Mouse (Mus musculus): ENCODE results near the gene Btd. TPM values are rescaled to one million over a fixed set of nuclear protein-coding genes. Genes with fewer than 3 reads are reported as not detected.

Gene Btd
- polyA plus RNA-seq, 1 experiment = 7.7 TPM

DNA sequence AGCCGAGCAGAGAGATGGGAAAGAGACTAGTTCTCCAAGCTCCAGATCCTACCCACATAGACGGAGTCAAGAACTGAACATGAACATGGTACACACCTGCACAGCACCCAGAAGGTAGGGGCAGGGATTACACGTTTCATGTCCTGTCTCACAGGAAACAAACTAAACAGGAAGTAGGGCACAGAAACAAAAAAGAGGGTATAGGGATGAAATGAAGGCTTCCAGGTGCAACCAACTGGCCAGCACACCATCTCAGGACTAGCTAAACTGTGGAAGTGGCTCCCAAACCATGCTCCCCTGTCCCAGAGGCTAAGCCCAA lies 56.1 kb downstream of the Btd start:
- no peak overlapping the region for H3K27ac ChIP-seq (ENCODE audit: control insufficient read depth, insufficient read depth, low read depth, low read length)
- H3K27me3 ChIP-seq (ENCODE audit: control insufficient read depth, insufficient read depth, low read length) = no peaks in the 10 kb centered on the region
- TF ChIP-seq CTCF (IDR thresholded peaks at IDR 0.05; ENCODE audit: control insufficient read depth, insufficient read depth, insufficient replicate concordance, low read depth, low read length) (no peak), POLR2A (IDR thresholded peaks at IDR 0.05; ENCODE audit: control insufficient read depth, low read depth, low read length) (no peak)
- H3K4me3 ChIP-seq (ENCODE audit: control insufficient read depth, low read depth, low read length) = no peak overlapping the region
- H3K4me1 ChIP-seq (ENCODE audit: control insufficient read depth, insufficient read depth, low read length) = no peaks in the 10 kb centered on the region
- H3K36me3 ChIP-seq (ENCODE audit: control insufficient read depth, insufficient read depth, low read length) = peaks cover 2% of the 10 kb centered on the region; the same call in 1 of the 2 replicates

DNA sequence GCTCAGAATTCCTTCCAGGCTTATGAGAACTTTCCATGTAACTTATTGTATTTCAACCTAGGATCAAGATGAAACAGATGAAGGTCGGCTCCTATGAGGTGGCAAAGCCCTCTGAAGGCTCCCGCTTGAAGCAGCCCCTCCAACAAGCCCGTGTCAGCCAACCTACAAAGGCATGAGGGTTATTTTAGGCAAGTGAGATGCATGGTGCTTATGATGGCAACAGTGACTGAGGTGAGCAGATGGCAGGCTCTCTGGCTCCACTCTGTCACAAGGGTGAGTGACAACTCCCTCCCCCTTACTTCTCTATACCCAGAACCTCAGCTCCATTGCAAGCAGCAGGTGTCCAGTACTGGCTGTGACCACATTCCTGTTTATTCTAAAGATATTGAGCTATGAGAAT lies 56.5 kb downstream of the Btd start:
- no peak for TF ChIP-seq CTCF (IDR thresholded peaks at IDR 0.05; ENCODE audit: control insufficient read depth, insufficient read depth, insufficient replicate concordance, low read depth, low read length)
- TF ChIP-seq POLR2A (IDR thresholded peaks at IDR 0.05; ENCODE audit: control insufficient read depth, low read depth, low read length) = no peak

DNA sequence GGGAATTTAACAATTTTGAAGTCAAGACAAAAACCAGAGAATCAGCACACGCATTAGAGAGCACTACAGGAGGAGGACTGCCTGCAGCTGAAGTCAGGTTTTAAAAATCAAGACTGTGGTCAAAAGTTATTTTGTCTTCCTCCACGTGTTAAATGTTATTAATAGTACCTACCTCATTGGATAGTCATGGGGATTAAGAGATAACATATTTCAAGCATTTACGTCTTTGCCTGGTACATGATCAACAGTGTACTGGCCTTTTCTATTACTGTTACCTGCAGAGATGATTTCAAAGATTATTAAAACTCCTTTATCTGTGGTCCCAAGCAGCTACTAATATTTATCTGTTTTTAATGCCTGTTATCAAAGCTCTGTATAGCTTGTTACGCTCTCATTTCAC lies 56.9 kb downstream of the Btd start:
- TF ChIP-seq POLR2A (IDR thresholded peaks at IDR 0.05; ENCODE audit: control insufficient read depth, low read depth, low read length) = no peak
- TF ChIP-seq CTCF (IDR thresholded peaks at IDR 0.05; ENCODE audit: control insufficient read depth, insufficient read depth, insufficient replicate concordance, low read depth, low read length) = no peak
- Histone ChIP-seq H3K4me1 (ENCODE audit: control insufficient read depth, insufficient read depth, low read length) (no peaks in the 10 kb centered on the region), H3K36me3 (ENCODE audit: control insufficient read depth, insufficient read depth, low read length) (peaks cover 3% of the 10 kb centered on the region; the same call in 1 of the 2 replicates), H3K27me3 (ENCODE audit: control insufficient read depth, insufficient read depth, low read length) (no peaks in the 10 kb centered on the region), H3K4me3 (ENCODE audit: control insufficient read depth, low read depth, low read length) (no peak overlapping the region), H3K27ac (ENCODE audit: control insufficient read depth, insufficient read depth, low read depth, low read length) (no peak overlapping the region)

More for the DNA sequence above, 56.5 kb downstream of the Btd start:
- Histone ChIP-seq H3K36me3 (ENCODE audit: control insufficient read depth, insufficient read depth, low read length) (peaks cover 3% of the 10 kb centered on the region; the same call in 1 of the 2 replicates), H3K27me3 (ENCODE audit: control insufficient read depth, insufficient read depth, low read length) (no peaks in the 10 kb centered on the region), H3K4me1 (ENCODE audit: control insufficient read depth, insufficient read depth, low read length) (no peaks in the 10 kb centered on the region), H3K27ac (ENCODE audit: control insufficient read depth, insufficient read depth, low read depth, low read length) (no peak overlapping the region), H3K4me3 (ENCODE audit: control insufficient read depth, low read depth, low read length) (no peak overlapping the region)

DNA sequence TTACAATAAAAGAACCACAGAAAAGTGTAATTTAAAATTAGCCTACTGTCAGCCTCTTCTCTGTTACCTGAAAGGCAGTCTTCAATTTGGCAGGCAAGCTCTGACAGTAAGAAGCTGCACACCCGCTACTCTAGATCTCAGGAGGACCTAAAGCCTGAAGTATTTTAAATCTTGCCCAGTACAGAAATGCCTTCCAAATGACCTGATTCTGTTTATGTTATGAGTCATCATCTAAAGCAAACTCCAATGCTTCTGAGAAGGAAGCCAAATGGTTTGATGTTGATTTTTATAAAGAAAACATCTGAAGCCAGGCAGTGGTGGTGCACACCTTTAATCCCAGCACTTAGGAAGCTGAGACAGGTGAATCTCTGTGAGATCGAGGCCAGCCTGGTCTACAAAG lies 59.5 kb downstream of the Btd start:
- H3K36me3 ChIP-seq (ENCODE audit: control insufficient read depth, insufficient read depth, low read length) = peaks cover 5% of the 10 kb centered on the region
- H3K4me3 ChIP-seq (ENCODE audit: control insufficient read depth, low read depth, low read length) = no peak overlapping the region
- H3K27ac ChIP-seq (ENCODE audit: control insufficient read depth, insufficient read depth, low read depth, low read length) = no peak overlapping the region
- H3K4me1 ChIP-seq (ENCODE audit: control insufficient read depth, insufficient read depth, low read length) = no peaks in the 10 kb centered on the region
- TF ChIP-seq POLR2A (IDR thresholded peaks at IDR 0.05; ENCODE audit: control insufficient read depth, low read depth, low read length) (no peak), CTCF (IDR thresholded peaks at IDR 0.05; ENCODE audit: control insufficient read depth, insufficient read depth, insufficient replicate concordance, low read depth, low read length) (no peak)
- H3K27me3 ChIP-seq (ENCODE audit: control insufficient read depth, insufficient read depth, low read length) = no peaks in the 10 kb centered on the region

DNA sequence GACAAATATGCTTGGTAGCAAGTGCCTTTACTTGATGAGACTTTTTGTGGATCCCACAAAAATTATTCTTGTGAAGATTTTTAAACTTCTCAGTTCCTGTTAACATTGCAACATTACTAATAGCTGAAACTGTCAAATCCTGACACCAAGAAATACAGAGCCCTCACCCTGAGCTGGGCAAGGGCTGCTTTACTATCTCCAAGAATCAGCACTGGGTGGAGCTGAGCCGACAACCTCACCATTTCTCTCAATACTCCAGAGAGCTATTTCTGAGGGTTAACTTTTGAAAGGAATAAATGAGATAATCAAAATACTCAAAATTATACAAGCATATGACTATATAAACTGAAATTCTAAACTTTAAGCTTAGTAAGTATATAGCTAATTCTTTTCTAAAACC lies 68.5 kb downstream of the Btd start:
- Histone ChIP-seq H3K27ac (ENCODE audit: control insufficient read depth, insufficient read depth, low read depth, low read length) (no peak overlapping the region), H3K4me3 (ENCODE audit: control insufficient read depth, low read depth, low read length) (no peak overlapping the region), H3K36me3 (ENCODE audit: control insufficient read depth, insufficient read depth, low read length) (peaks cover 4% of the 10 kb centered on the region), H3K27me3 (ENCODE audit: control insufficient read depth, insufficient read depth, low read length) (no peaks in the 10 kb centered on the region), H3K4me1 (ENCODE audit: control insufficient read depth, insufficient read depth, low read length) (no peaks in the 10 kb centered on the region)
- TF ChIP-seq POLR2A (IDR thresholded peaks at IDR 0.05; ENCODE audit: control insufficient read depth, low read depth, low read length) (no peak), CTCF (IDR thresholded peaks at IDR 0.05; ENCODE audit: control insufficient read depth, insufficient read depth, insufficient replicate concordance, low read depth, low read length) (no peak)

DNA sequence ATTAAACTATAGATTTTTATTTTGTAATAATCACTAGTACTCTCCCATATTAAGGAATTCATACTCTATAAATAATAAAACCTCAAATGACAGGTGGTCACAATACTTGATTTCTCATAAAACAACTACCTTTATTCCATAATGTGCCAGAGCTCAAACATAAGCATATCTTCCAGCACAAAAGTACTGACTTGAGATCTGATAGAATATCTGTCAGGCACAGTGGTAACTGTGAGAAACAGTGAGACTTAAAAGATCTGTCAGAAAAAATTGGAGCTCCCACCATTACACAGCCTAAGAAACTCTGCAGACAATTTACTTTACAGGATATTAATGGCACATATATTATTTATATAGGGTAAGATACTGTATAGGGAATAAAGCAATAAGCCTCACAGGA lies 74.8 kb downstream of the Btd start:
- no peaks in the 10 kb centered on the region for H3K4me1 ChIP-seq (ENCODE audit: control insufficient read depth, insufficient read depth, low read length)
- no peaks in the 10 kb centered on the region for H3K27me3 ChIP-seq (ENCODE audit: control insufficient read depth, insufficient read depth, low read length)
- TF ChIP-seq CTCF (IDR thresholded peaks at IDR 0.05; ENCODE audit: control insufficient read depth, insufficient read depth, insufficient replicate concordance, low read depth, low read length) = no peak
- no peak for TF ChIP-seq POLR2A (IDR thresholded peaks at IDR 0.05; ENCODE audit: control insufficient read depth, low read depth, low read length)
- no peak overlapping the region for H3K27ac ChIP-seq (ENCODE audit: control insufficient read depth, insufficient read depth, low read depth, low read length)
- H3K36me3 ChIP-seq (ENCODE audit: control insufficient read depth, insufficient read depth, low read length) = no peaks in the 10 kb centered on the region
- no peak overlapping the region for H3K4me3 ChIP-seq (ENCODE audit: control insufficient read depth, low read depth, low read length)

DNA sequence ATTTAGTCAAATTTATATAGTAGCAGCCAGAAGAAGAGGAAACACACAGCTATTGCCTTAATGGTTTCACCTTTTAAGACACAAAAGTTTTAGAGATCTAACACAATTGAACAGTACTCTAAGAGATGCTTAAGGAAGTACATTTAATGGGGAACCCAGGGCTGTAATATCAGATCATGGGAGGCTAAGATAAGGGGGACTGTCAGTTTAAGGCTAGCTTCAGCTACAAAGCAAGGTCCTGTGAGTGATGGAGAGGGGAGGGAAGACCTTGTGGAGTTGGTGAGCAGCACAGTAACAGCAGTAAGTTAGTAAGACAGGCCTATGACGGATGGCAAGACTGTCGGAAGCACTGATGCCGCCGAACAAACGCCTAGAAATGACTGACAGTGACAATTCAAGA lies 76.5 kb downstream of the Btd start:
- H3K36me3 ChIP-seq (ENCODE audit: control insufficient read depth, insufficient read depth, low read length) = no peaks in the 10 kb centered on the region; the same call in 1 of the 2 replicates

More for the DNA sequence above, 76.5 kb downstream of the Btd start:
- Histone ChIP-seq H3K27me3 (ENCODE audit: control insufficient read depth, insufficient read depth, low read length) (no peaks in the 10 kb centered on the region), H3K4me3 (ENCODE audit: control insufficient read depth, low read depth, low read length) (no peak overlapping the region), H3K4me1 (ENCODE audit: control insufficient read depth, insufficient read depth, low read length) (no peaks in the 10 kb centered on the region), H3K27ac (ENCODE audit: control insufficient read depth, insufficient read depth, low read depth, low read length) (no peak overlapping the region)
- TF ChIP-seq POLR2A (IDR thresholded peaks at IDR 0.05; ENCODE audit: control insufficient read depth, low read depth, low read length) = no peak
- no peak for TF ChIP-seq CTCF (IDR thresholded peaks at IDR 0.05; ENCODE audit: control insufficient read depth, insufficient read depth, insufficient replicate concordance, low read depth, low read length)

Other genes with a start within 250 kb of the Btd start
- gene Sh3bp5, start 204.9 kb upstream of the Btd start, polyA plus RNA-seq (2012; rRNA removed) = 39.6 and 41.2 TPM in 2 replicates
- 27.1 and 37.5 TPM in 2 replicates for gene Eaf1, start 146.6 kb upstream of the Btd start, polyA plus RNA-seq (2012; rRNA removed)
- gene Mettl6, start 146.0 kb upstream of the Btd start, polyA plus RNA-seq (2012; rRNA removed) = 30.9 and 35.4 TPM in 2 replicates
- 51.5 and 108 TPM in 2 replicates for gene Colq, start 49.7 kb upstream of the Btd start, polyA plus RNA-seq (2012; rRNA removed)
- 0.76 and 1.2 TPM in 2 replicates for gene Gm49387, start 150 bp upstream of the Btd start, polyA plus RNA-seq (2012; rRNA removed)
- gene Hacl1, start 258 bp downstream of the Btd start, polyA plus RNA-seq (2012; rRNA removed) = 11.3 and 15.1 TPM in 2 replicates
- 20.9 and 25.7 TPM in 2 replicates for gene Ankrd28, start 189.6 kb downstream of the Btd start, polyA plus RNA-seq (2012; rRNA removed)

All from testis, adult 2 months (tissue).